Mouse (Mus musculus): Measurements from ENCODE around the gene Muc5b. TPM values are rescaled to one million over a fixed set of nuclear protein-coding genes. Genes with fewer than 3 reads are reported as not detected.
"Not testable (repeated sequence)": the region's sequence is repeated elsewhere in the genome, so short reads cannot be mapped to it uniquely, and the experiment has no call there.

The Muc5b gene
- not detected in 2 replicates for polyA plus RNA-seq (2011; ENCODE audit: insufficient read depth, insufficient read length, low replicate concordance, missing spikeins)

DNA sequence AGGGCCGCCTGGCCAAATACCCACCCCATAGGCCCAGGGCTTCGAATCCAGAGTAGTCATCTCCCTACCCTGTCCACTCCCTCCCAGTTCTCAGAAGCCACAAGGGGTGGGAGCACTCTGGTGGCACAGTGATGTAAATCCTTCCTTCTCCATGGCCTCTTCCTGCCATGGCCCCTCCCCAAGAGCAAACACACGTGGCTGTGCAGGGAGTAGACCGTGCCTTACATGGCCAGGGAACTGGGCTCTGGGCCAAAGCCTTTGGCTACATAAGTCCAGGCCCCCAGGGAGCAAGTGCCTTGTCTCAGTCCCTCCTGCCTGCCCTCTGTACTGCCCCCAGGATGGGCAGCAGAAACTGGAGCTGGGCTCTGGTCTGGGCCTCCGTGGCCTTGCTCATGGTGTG lies at the start of gene Muc5b:
Gene Muc5b, plus strand, starts transcription at position 292 of the 400 bp plus-strand sequence.
- 29% methylated on average over 5 of the region's 5 CpGs for WGBS
- Histone ChIP-seq H3K4me3 (replicated peaks; ENCODE audit: control insufficient read depth, low read depth, low read length) (no peak within 1 kb of the TSS), H3K4me1 (ENCODE audit: control insufficient read depth, insufficient read depth, low read length) (peaks cover 5% of the 10 kb centered on the region), H3K27ac (ENCODE audit: control insufficient read depth, insufficient read depth, low read depth, low read length, poor library complexity) (no peak within 1 kb of the TSS)
- TF ChIP-seq POLR2A (IDR thresholded peaks at IDR 0.05; ENCODE audit: borderline replicate concordance, control insufficient read depth, low read depth, low read length) (no peak), CTCF (IDR thresholded peaks at IDR 0.05; ENCODE audit: control insufficient read depth, insufficient read depth, low read length) (no peak)

DNA sequence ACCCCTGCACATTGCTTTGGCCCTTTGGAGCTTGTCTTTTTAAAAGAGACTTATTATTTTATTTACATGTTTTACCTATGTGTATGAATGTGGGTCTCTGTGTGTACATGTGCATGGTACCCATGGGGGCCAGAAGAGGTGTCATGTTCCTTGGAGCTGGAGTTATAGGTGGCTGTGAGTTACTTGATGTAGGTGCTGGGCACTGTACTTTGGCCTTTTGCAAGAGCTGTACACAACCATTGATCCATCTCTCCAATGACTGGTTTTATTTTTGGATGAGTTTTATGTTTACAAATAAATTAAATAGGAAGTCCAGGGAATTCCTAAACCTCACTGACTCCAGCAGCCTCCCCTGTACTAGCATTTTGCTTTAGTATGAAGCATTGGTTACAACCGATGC lies 44.6 kb upstream of the Muc5b start:
- WGBS: 90% methylated on average over 1 of the region's 1 CpGs
- H3K4me3 ChIP-seq (replicated peaks; ENCODE audit: control insufficient read depth, low read depth, low read length): no peak overlapping the region
- no peak overlapping the region for H3K27ac ChIP-seq (ENCODE audit: control insufficient read depth, insufficient read depth, low read depth, low read length, poor library complexity)
- H3K4me1 ChIP-seq (ENCODE audit: control insufficient read depth, insufficient read depth, low read length): no peaks in the 10 kb centered on the region
- TF ChIP-seq CTCF (IDR thresholded peaks at IDR 0.05; ENCODE audit: control insufficient read depth, insufficient read depth, low read length) (no peak), POLR2A (IDR thresholded peaks at IDR 0.05; ENCODE audit: borderline replicate concordance, control insufficient read depth, low read depth, low read length) (no peak)

- Histone ChIP-seq H3K4me3 (replicated peaks; ENCODE audit: control insufficient read depth, low read depth, low read length) (no peak overlapping the region), H3K4me1 (ENCODE audit: control insufficient read depth, insufficient read depth, low read length) (peaks cover 1% of the 10 kb centered on the region; the same call in 1 of the 2 replicates), H3K27ac (ENCODE audit: control insufficient read depth, insufficient read depth, low read depth, low read length, poor library complexity) (no peak overlapping the region)
- WGBS: 80% methylated on average over 7 of the region's 7 CpGs
- TF ChIP-seq CTCF (IDR thresholded peaks at IDR 0.05; ENCODE audit: control insufficient read depth, insufficient read depth, low read length) (no peak), POLR2A (IDR thresholded peaks at IDR 0.05; ENCODE audit: borderline replicate concordance, control insufficient read depth, low read depth, low read length) (no peak)
These were observed 35.7 kb upstream of the Muc5b start for GRCm38 (mm10) chr7:141803206-141803605.

DNA sequence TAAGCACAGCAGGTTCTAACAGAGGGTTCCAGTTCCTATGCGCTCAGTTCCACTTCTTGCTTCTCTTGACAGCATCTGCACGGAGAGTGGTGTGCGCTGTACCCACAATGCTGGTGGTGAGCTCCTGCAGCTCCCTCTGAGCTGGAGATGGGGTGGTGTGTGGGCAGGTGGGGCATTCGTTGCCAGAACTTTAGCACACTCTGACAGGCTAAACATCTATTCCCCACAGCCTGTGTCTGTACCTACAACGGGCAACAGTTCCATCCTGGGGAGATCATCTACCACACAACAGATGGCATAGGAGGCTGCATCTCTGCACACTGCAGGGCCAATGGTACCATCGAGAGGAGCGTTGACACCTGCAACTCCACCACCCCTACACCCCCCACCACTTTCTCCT lies 33.5 kb upstream of the Muc5b start:
- WGBS: 82% methylated on average over 7 of the region's 7 CpGs
- no peak overlapping the region for H3K4me3 ChIP-seq (replicated peaks; ENCODE audit: control insufficient read depth, low read depth, low read length)
- TF ChIP-seq CTCF (IDR thresholded peaks at IDR 0.05; ENCODE audit: control insufficient read depth, insufficient read depth, low read length): no peak
- TF ChIP-seq POLR2A (IDR thresholded peaks at IDR 0.05; ENCODE audit: borderline replicate concordance, control insufficient read depth, low read depth, low read length): no peak
- H3K4me1 ChIP-seq (ENCODE audit: control insufficient read depth, insufficient read depth, low read length): peaks cover 1% of the 10 kb centered on the region; the same call in 1 of the 2 replicates
- H3K27ac ChIP-seq (ENCODE audit: control insufficient read depth, insufficient read depth, low read depth, low read length, poor library complexity): no peak overlapping the region

GRCm38 (mm10) chr7:141807823-141808222 lies 31.0 kb upstream of the Muc5b start:
- not testable (repeated sequence) for H3K27ac ChIP-seq (ENCODE audit: control insufficient read depth, insufficient read depth, low read depth, low read length, poor library complexity); H3K4me1 ChIP-seq (ENCODE audit: control insufficient read depth, insufficient read depth, low read length); H3K4me3 ChIP-seq (replicated peaks; ENCODE audit: control insufficient read depth, low read depth, low read length)
- no CpG with 5 or more reads among the region's 4 CpGs for WGBS

DNA sequence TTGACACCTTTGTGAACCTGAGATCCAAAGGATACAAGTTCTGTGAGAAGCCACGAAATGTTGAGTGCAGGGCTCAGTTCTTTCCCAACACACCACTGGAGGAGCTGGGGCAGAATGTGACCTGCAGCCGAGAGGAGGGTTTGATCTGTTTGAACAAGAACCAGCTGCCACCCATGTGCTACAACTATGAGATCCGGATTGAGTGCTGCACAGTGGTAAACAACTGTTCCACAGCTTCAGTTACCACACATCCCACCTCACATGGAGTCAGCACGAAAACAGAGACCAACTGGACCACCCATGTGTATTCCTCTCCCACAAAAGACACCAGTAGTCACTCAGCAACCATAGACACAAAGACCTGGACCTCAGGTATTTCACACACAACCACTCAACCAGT lies 28.9 kb upstream of the Muc5b start:
- not testable (repeated sequence) for H3K4me3 ChIP-seq (replicated peaks; ENCODE audit: control insufficient read depth, low read depth, low read length); H3K27ac ChIP-seq (ENCODE audit: control insufficient read depth, insufficient read depth, low read depth, low read length, poor library complexity); H3K4me1 ChIP-seq (ENCODE audit: control insufficient read depth, insufficient read depth, low read length)
- no CpG with 5 or more reads among the region's 4 CpGs for WGBS

DNA sequence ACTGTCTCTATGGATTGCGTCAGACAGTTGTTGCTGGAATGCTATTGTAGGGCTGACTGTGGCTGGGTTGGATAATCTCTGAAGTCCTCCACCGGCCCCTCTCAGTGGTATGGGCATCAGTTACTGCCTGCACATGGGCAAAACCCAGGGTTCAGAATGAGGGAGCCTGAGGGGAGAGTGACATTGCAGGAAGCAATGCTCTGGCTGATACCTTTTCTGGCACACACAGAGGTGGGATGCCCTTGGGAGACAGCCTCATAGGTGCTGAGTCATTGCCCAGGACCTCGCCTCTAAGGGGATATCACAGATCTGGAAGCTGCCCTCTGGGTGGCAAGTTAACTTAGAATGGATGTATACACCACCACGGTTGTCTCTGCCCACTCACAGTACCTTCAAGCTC lies 25.5 kb upstream of the Muc5b start:
- H3K4me3 ChIP-seq (replicated peaks; ENCODE audit: control insufficient read depth, low read depth, low read length): no peak overlapping the region
- 61% methylated on average over 4 of the region's 4 CpGs for WGBS

DNA sequence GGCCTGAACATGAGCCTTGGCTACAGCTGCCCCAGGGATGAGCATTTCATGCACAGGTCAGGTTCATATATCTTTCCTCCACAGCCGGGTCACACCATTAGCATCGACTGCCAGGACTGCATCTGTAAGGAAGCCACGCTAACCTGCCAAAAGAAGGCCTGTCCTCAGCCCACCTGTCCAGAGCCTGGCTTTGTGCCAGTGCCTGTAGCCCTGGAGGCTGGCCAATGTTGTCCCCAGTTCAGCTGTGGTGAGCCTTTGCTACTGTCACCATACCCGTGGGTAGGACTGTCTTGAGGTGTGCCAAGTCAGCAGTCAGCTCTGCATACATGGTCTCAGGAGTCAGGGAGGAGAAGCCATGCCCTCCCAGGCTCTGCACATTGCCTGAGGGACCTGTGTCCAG lies 23.5 kb upstream of the Muc5b start:
- no peak overlapping the region for H3K27ac ChIP-seq (ENCODE audit: control insufficient read depth, insufficient read depth, low read depth, low read length, poor library complexity)
- TF ChIP-seq POLR2A (IDR thresholded peaks at IDR 0.05; ENCODE audit: borderline replicate concordance, control insufficient read depth, low read depth, low read length) (no peak), CTCF (IDR thresholded peaks at IDR 0.05; ENCODE audit: control insufficient read depth, insufficient read depth, low read length) (no peak)
- H3K4me3 ChIP-seq (replicated peaks; ENCODE audit: control insufficient read depth, low read depth, low read length): no peak overlapping the region
- WGBS: 59% methylated on average over 4 of the region's 4 CpGs
- no peaks in the 10 kb centered on the region for H3K4me1 ChIP-seq (ENCODE audit: control insufficient read depth, insufficient read depth, low read length)

More for the DNA sequence above, 25.5 kb upstream of the Muc5b start:
- no peaks in the 10 kb centered on the region for H3K4me1 ChIP-seq (ENCODE audit: control insufficient read depth, insufficient read depth, low read length)
- no peak for TF ChIP-seq POLR2A (IDR thresholded peaks at IDR 0.05; ENCODE audit: borderline replicate concordance, control insufficient read depth, low read depth, low read length)
- no peak for TF ChIP-seq CTCF (IDR thresholded peaks at IDR 0.05; ENCODE audit: control insufficient read depth, insufficient read depth, low read length)
- no peak overlapping the region for H3K27ac ChIP-seq (ENCODE audit: control insufficient read depth, insufficient read depth, low read depth, low read length, poor library complexity)

DNA sequence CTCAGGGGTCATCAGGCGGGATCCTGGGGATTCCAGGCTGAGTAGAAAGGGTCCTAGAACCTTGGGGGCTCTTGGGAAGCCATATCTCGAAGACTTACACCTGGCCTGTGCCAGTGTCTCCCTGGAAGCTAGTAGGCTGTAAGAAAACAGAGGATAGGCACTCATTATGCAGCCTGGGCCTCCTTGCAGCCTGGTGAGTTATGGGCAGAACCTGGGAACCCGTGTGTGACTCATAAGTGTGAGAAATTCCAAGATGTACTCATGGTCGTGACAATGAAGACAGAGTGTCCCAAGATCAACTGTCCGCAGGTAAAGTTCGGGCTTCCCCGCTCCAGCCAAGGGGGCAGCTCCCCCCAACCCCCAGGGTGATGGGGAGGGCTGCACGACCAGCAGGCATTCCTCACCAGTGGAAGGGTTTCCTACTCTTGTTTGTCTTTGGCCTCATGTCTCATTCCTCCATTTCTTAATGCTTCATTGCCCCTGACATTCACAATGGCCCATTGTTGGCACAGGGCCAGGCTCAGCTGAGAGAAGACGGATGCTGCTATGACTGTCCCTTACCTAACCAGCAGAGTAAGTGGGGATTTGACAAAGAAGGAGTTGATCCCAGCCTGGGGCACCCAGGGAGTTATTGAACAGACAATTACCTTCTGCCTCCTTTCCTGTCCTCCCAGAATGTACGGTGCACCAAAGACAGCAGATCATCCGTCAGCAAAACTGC lies 21.4 kb upstream of the Muc5b start:
- TF ChIP-seq POLR2A (IDR thresholded peaks at IDR 0.05; ENCODE audit: borderline replicate concordance, control insufficient read depth, low read depth, low read length) (no peak), CTCF (IDR thresholded peaks at IDR 0.05; ENCODE audit: control insufficient read depth, insufficient read depth, low read length) (no peak)
- WGBS: 77% methylated on average over 11 of the region's 11 CpGs
- no peaks in the 10 kb centered on the region for H3K4me1 ChIP-seq (ENCODE audit: control insufficient read depth, insufficient read depth, low read length)
- no peak overlapping the region for H3K27ac ChIP-seq (ENCODE audit: control insufficient read depth, insufficient read depth, low read depth, low read length, poor library complexity)
- H3K4me3 ChIP-seq (replicated peaks; ENCODE audit: control insufficient read depth, low read depth, low read length): no peak overlapping the region
